Mouse (Mus musculus) neural tube, embryonic 11.5 days (tissue): ENCODE results near the gene AY358078. TPM values are rescaled to one million over a fixed set of nuclear protein-coding genes. Genes with fewer than 3 reads are reported as not detected.
A peak's percentile ranks its signal among the peaks of the same experiment; 100 is the strongest.
"Not testable (repeated sequence)": the region's sequence is repeated elsewhere in the genome, so short reads cannot be mapped to it uniquely, and the experiment has no call there.

ENCODE experiments used
- ATAC-seq: fragments of 200-750 bp; cut with Nextera tagmentation; 2 replicates; pipeline ENCODE4 v1.8.0; 2017; ENCODE audit warnings: moderate number of reproducible peaks, mild to moderate bottlenecking, moderate TSS enrichment, moderate library complexity; ENCODE audit not compliant: insufficient read depth, low FRiP score, low TSS enrichment
- DNase-seq: peaks from one replicate; pipeline ENCODE4 v3.0.0-alpha.2; 2015; ENCODE audit warnings: low spot score
- H3K27ac ChIP-seq: fragments of 300-500 bp; sonication (generic); 2 replicates; pipeline ENCODE4 v1.5.1; 2014; ENCODE audit warnings: low read depth, mild to moderate bottlenecking, low read length
- H3K27me3 ChIP-seq: fragments of 300-500 bp; sonication (generic); 2 replicates; pipeline ENCODE4 v1.6.1; 2014; ENCODE audit warnings: mild to moderate bottlenecking, low read length, mixed read lengths; ENCODE audit not compliant: control insufficient read depth, insufficient read depth
- H3K36me3 ChIP-seq: fragments of 300-500 bp; sonication (generic); 2 replicates; pipeline ENCODE4 v1.6.1; 2014; ENCODE audit warnings: mild to moderate bottlenecking, low read length, moderate library complexity, mixed read lengths; ENCODE audit not compliant: control insufficient read depth, insufficient read depth
- H3K4me1 ChIP-seq: fragments of 300-500 bp; sonication (generic); 2 replicates; pipeline ENCODE4 v1.6.1; 2014; ENCODE audit warnings: low read length, mixed read lengths; ENCODE audit not compliant: control insufficient read depth, insufficient read depth
- H3K4me2 ChIP-seq: fragments of 300-500 bp; sonication (generic); 2 replicates; pipeline ENCODE4 v1.6.1; 2014; ENCODE audit warnings: low read depth, mild to moderate bottlenecking, moderate library complexity
- H3K4me3 ChIP-seq: fragments of 300-500 bp; sonication (generic); 2 replicates; pipeline ENCODE4 v1.5.1; 2014; ENCODE audit warnings: low read depth, low read length
- H3K9ac ChIP-seq: fragments of 300-500 bp; sonication (generic); 2 replicates; pipeline ENCODE4 v1.6.1; 2014; ENCODE audit warnings: mild to moderate bottlenecking, low read length
- H3K9me3 ChIP-seq: fragments of 300-500 bp; sonication (generic); 2 replicates; pipeline ENCODE4 v1.6.1; 2016; ENCODE audit warnings: low read length; ENCODE audit not compliant: control insufficient read depth
- WGBS: fragments of 180-500 bp; shearing (Covaris S2); extraction: QIAGEN DNeasy Blood & Tissue Kit; methylation state at CpG from one replicate; pipeline ENCODE4 v1.1.7; 2014; 5-methylcytosine and 5-hydroxymethylcytosine counted together
- polyA plus RNA-seq: library from polyadenylated mRNA; unstranded; fragments of >200 nt; fragmentation: Nextera tagmentation; extraction: Ambion mirVana; gene quantifications from 2 replicates; pipeline ENCODE4 v1.2.1, GENCODE M21; 2014

AY358078 gene
- polyA plus RNA-seq, 1 experiment from 2014 or later, result not detected

GRCm38 (mm10) chr14:51794106-51794505 lies 5.7 kb upstream of the AY358078 start:
- H3K9me3 ChIP-seq, result no peaks in the 10 kb centered on the region
- no peak overlapping the region for H3K4me2 ChIP-seq
- no peaks in the 10 kb centered on the region for H3K4me1 ChIP-seq
- ATAC-seq, result no peak
- no peak for DNase-seq
- no peaks in the 10 kb centered on the region for H3K27me3 ChIP-seq
- H3K27ac ChIP-seq, result no peak overlapping the region
- 16% methylated on average over 2 of the region's 2 CpGs for WGBS
- H3K36me3 ChIP-seq, result no peaks in the 10 kb centered on the region
- no peak overlapping the region for H3K4me3 ChIP-seq
- H3K9ac ChIP-seq, result no peak overlapping the region

- Histone ChIP-seq H3K9me3 (no peaks in the 10 kb centered on the region), H3K36me3 (no peaks in the 10 kb centered on the region), H3K4me2 (no peak overlapping the region), H3K4me3 (no peak overlapping the region), H3K4me1 (no peaks in the 10 kb centered on the region), H3K9ac (no peak overlapping the region), H3K27me3 (no peaks in the 10 kb centered on the region), H3K27ac (no peak overlapping the region)
- DNase-seq (no peak), ATAC-seq (no peak)
- WGBS, result 72% methylated on average over 1 of the region's 1 CpGs
Observed at GRCm38 (mm10) chr14:51826625-51827024, 26.8 kb downstream of the AY358078 start.

- not testable (repeated sequence) for DNase-seq, H3K27me3 ChIP-seq, H3K4me2 ChIP-seq, H3K9ac ChIP-seq, H3K4me3 ChIP-seq, H3K4me1 ChIP-seq, ATAC-seq, H3K36me3 ChIP-seq, H3K27ac ChIP-seq, H3K9me3 ChIP-seq
- 42% methylated on average over 5 of the region's 5 CpGs for WGBS
Observed at GRCm38 (mm10) chr14:51827842-51828241, 28.0 kb downstream of the AY358078 start.

GRCm38 (mm10) chr14:51829188-51829587 lies 29.3 kb downstream of the AY358078 start:
- Histone ChIP-seq H3K27me3 (no peaks in the 10 kb centered on the region), H3K27ac (no peak overlapping the region), H3K36me3 (no peaks in the 10 kb centered on the region), H3K4me2 (no peak overlapping the region), H3K4me3 (no peak overlapping the region), H3K9me3 (no peaks in the 10 kb centered on the region), H3K4me1 (no peaks in the 10 kb centered on the region), H3K9ac (no peak overlapping the region)
- DNase-seq (no peak), ATAC-seq (no peak)
- WGBS, result 79% methylated on average over 6 of the region's 6 CpGs

GRCm38 (mm10) chr14:51838480-51838879 lies 38.6 kb downstream of the AY358078 start:
- not testable (repeated sequence) for H3K27me3 ChIP-seq, H3K4me3 ChIP-seq, H3K4me2 ChIP-seq, H3K36me3 ChIP-seq, H3K9me3 ChIP-seq, H3K27ac ChIP-seq, H3K9ac ChIP-seq, H3K4me1 ChIP-seq, ATAC-seq
- peak; percentile 32 for DNase-seq
- WGBS, result 31% methylated on average over 2 of the region's 2 CpGs

- Histone ChIP-seq H3K9ac (no peak overlapping the region), H3K27me3 (no peaks in the 10 kb centered on the region), H3K4me2 (no peak overlapping the region), H3K4me3 (no peak overlapping the region), H3K27ac (no peak overlapping the region), H3K36me3 (no peaks in the 10 kb centered on the region), H3K9me3 (no peaks in the 10 kb centered on the region), H3K4me1 (no peaks in the 10 kb centered on the region)
- DNase-seq, result no peak
- ATAC-seq, result no peak
- WGBS, result 85% methylated on average over 1 of the region's 1 CpGs
Observed at GRCm38 (mm10) chr14:51842250-51842649, 42.4 kb downstream of the AY358078 start.

GRCm38 (mm10) chr14:51842781-51843180 lies 42.9 kb downstream of the AY358078 start:
- H3K9me3 ChIP-seq, result no peaks in the 10 kb centered on the region
- H3K4me1 ChIP-seq, result no peaks in the 10 kb centered on the region
- 92% methylated on average over 2 of the region's 2 CpGs for WGBS
- ATAC-seq, result no peak
- H3K4me3 ChIP-seq, result no peak overlapping the region
- no peaks in the 10 kb centered on the region for H3K27me3 ChIP-seq
- no peak overlapping the region for H3K4me2 ChIP-seq
- no peak for DNase-seq
- H3K36me3 ChIP-seq, result no peaks in the 10 kb centered on the region
- no peak overlapping the region for H3K27ac ChIP-seq
- no peak overlapping the region for H3K9ac ChIP-seq

- Histone ChIP-seq H3K36me3 (no peaks in the 10 kb centered on the region), H3K9me3 (no peaks in the 10 kb centered on the region), H3K27ac (no peak overlapping the region), H3K27me3 (no peaks in the 10 kb centered on the region), H3K4me2 (no peak overlapping the region), H3K4me3 (no peak overlapping the region), H3K4me1 (no peaks in the 10 kb centered on the region), H3K9ac (no peak overlapping the region)
- no peak for DNase-seq
- ATAC-seq, result no peak
Observed at GRCm38 (mm10) chr14:51843882-51844281, 44.0 kb downstream of the AY358078 start.

- H3K27me3 ChIP-seq, result no peaks in the 10 kb centered on the region
- WGBS, result 82% methylated on average over 3 of the region's 3 CpGs
- DNase-seq (no peak), ATAC-seq (no peak)
- no peaks in the 10 kb centered on the region for H3K36me3 ChIP-seq
- no peaks in the 10 kb centered on the region for H3K4me1 ChIP-seq
- no peak overlapping the region for H3K4me3 ChIP-seq
- H3K4me2 ChIP-seq, result no peak overlapping the region
- no peak overlapping the region for H3K9ac ChIP-seq
- no peaks in the 10 kb centered on the region for H3K9me3 ChIP-seq
- H3K27ac ChIP-seq, result no peak overlapping the region
Observed at GRCm38 (mm10) chr14:51846566-51846965, 46.7 kb downstream of the AY358078 start.
